Mouse (Mus musculus) bone marrow, adult 2 months (tissue): ENCODE results near the gene Wdr1. TPM values are rescaled to one million over a fixed set of nuclear protein-coding genes. Genes with fewer than 3 reads are reported as not detected.
"Not testable (repeated sequence)": the region's sequence is repeated elsewhere in the genome, so short reads cannot be mapped to it uniquely, and the experiment has no call there.

Experiments
- H3K27ac ChIP-seq: fragments of 200-500 bp; 2 replicates; pipeline ENCODE4 v1.5.1; 2012; ENCODE audit warnings: low read depth, mild to moderate bottlenecking, control low read depth, inconsistent platforms, low read length; ENCODE audit not compliant: control insufficient read depth, poor library complexity, insufficient read depth
- H3K4me1 ChIP-seq: fragments of 200-500 bp; 2 replicates; pipeline ENCODE4 v1.6.1; 2011; ENCODE audit warnings: low read length; ENCODE audit not compliant: control insufficient read depth, insufficient read depth
- H3K4me3 ChIP-seq: fragments of 200-500 bp; replicated peaks from 2 replicates; pipeline ENCODE3; 2011; ENCODE audit warnings: mild to moderate bottlenecking, low read depth, low read length, control low read depth; ENCODE audit not compliant: control insufficient read depth
- CTCF ChIP-seq: fragments of 200-500 bp; IDR thresholded peaks from 2 replicates; pipeline ENCODE4 v1.5.1; 2011; ENCODE audit warnings: low read length, control low read depth; ENCODE audit not compliant: control insufficient read depth, insufficient read depth
- POLR2A ChIP-seq: fragments of 200-500 bp; IDR thresholded peaks from 2 replicates; pipeline ENCODE4 v1.6.1; 2011; ENCODE audit warnings: low read depth, mild to moderate bottlenecking, control low read depth, low read length, borderline replicate concordance; ENCODE audit not compliant: control insufficient read depth
- WGBS: fragments of 180-500 bp; shearing (Covaris S2); methylation state at CpG from one replicate; pipeline ENCODE4 v1.1.7; 2018; 5-methylcytosine and 5-hydroxymethylcytosine counted together
- polyA plus RNA-seq: library from polyadenylated mRNA; stranded (reverse); fragments of >200 nt; gene quantifications from 2 replicates; pipeline ENCODE4 v1.2.4, GENCODE M21; 2011; ENCODE audit warnings: low replicate concordance; ENCODE audit not compliant: missing spikeins, insufficient read depth, insufficient read length

Gene Wdr1
- polyA plus RNA-seq, 1 experiment, result 107 TPM

GRCm38 (mm10) chr5:38483518-38484110 lies 79.4 kb downstream of the Wdr1 start:
- H3K4me1 ChIP-seq, result peaks cover 4% of the 10 kb centered on the region
- WGBS, result 53% methylated on average over 7 of the region's 7 CpGs
- no peak overlapping the region for H3K4me3 ChIP-seq
- no peak for TF ChIP-seq CTCF
- no peak for TF ChIP-seq POLR2A
- H3K27ac ChIP-seq, result no peak overlapping the region

GRCm38 (mm10) chr5:38480822-38481707 lies 82.0 kb downstream of the Wdr1 start:
- Histone ChIP-seq H3K4me1 (peaks cover 4% of the 10 kb centered on the region), H3K4me3 (no peak overlapping the region), H3K27ac (no peak overlapping the region)
- 80% methylated on average over 10 of the region's 10 CpGs for WGBS
- TF ChIP-seq CTCF (no peak), POLR2A (no peak)

DNA sequence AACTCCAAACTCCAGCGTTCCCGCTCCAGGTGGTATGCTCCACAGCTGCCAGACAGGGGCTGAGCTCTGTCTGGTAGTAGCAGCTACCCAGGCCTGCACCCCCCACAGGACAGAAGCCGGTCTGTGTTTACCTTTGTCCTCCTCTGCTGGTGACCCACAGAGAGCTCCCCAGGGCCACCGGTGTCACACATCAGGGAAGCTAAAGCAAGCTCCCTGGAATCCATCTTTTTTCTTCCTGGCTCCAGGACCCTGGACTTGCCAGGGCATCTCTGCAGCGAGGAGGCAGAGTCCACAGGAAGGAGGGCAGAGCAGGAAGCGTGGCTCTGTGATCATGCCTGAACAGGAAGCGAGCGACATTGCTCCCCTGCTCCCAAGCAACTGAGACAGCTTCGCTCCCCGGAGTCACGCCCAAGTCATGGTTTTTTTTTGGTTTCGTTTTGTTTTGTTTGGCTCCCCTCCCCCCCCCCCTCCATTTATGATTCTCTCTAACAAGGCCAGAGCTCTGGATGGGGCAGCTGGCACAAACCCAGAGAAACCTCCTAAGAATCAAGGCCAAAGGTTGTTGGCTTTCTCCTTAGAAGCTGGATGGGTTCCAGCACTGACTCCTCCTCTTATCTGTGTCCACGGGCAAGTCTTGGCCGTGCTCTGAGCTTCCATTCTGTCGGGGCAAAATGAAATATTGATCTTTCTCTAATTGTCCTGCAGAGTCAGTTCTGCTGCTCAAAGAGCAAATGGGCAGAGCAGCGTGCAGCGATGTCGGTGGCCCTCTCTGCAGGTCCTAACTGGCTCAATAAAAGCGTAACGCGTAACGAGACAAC lies 82.9 kb downstream of the Wdr1 start:
- Histone ChIP-seq H3K4me1 (peaks cover 4% of the 10 kb centered on the region), H3K27ac (peak overlapping the region; percentile 10), H3K4me3 (peak overlapping the region; percentile 62)
- TF ChIP-seq POLR2A (peak; percentile 38; the same call in 1 of the 2 replicates), CTCF (no peak)
- 27% methylated on average over 22 of the region's 22 CpGs for WGBS

DNA sequence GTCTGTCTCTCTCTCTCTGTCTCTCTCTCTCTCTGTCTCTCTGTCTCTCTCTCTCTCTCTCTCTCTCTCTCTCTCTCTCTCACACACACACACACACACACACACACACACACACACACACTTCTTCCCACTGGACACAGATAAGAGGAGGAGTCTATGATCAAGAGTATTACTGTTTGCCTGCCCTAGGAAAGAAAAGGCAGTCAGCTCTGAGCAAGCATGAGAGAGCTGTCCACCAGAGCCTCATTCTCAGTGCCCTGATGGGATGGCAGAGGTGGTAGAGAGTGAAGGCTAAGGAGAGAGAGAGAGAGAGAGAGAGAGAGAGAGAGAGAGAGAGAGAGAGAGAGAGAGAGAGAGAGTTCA lies 83.5 kb downstream of the Wdr1 start:
- H3K4me1 ChIP-seq, result not testable (repeated sequence)
- Histone ChIP-seq H3K4me3 (peak overlapping the region; percentile 62), H3K27ac (peak overlapping the region; percentile 10)

- H3K4me3 ChIP-seq, result peak overlapping the region; percentile 43
- peak overlapping the region; percentile 34 for H3K27ac ChIP-seq
- WGBS, result 2% methylated on average over 4 of the region's 4 CpGs
- peaks cover 4% of the 10 kb centered on the region for H3K4me1 ChIP-seq
- TF ChIP-seq CTCF (no peak), POLR2A (0 out of 2 replicates have a peak, but pooled peaks have one; percentile 11)
Observed at GRCm38 (mm10) chr5:38479027-38479426, 84.0 kb downstream of the Wdr1 start.

GRCm38 (mm10) chr5:38477731-38478445 lies 85.1 kb downstream of the Wdr1 start:
- 88% methylated on average over 7 of the region's 7 CpGs for WGBS
- no peak overlapping the region for H3K27ac ChIP-seq

GRCm38 (mm10) chr5:38476861-38477565 lies 86.0 kb downstream of the Wdr1 start:
- Histone ChIP-seq H3K4me3 (no peak overlapping the region), H3K27ac (no peak overlapping the region), H3K4me1 (no peaks in the 10 kb centered on the region; the same call in 1 of the 2 replicates)
- TF ChIP-seq CTCF, result peak; percentile 26; the same call in 1 of the 2 replicates
- no peak for TF ChIP-seq POLR2A
- WGBS, result 89% methylated on average over 25 of the region's 25 CpGs

More at GRCm38 (mm10) chr5:38477731-38478445, 85.1 kb downstream of the Wdr1 start:
- Histone ChIP-seq H3K4me1 (no peaks in the 10 kb centered on the region; the same call in 1 of the 2 replicates), H3K4me3 (no peak overlapping the region)
- TF ChIP-seq CTCF (no peak), POLR2A (no peak)

Other genes starting within 250 kb of the Wdr1 start
- not detected in 2 replicates for gene Drd5, start 243.9 kb downstream of the Wdr1 start, polyA plus RNA-seq
- 3.0 and 11.1 TPM in 2 replicates for gene Slc2a9, start 60.1 kb downstream of the Wdr1 start, polyA plus RNA-seq
- gene Zfp518b, start 121.6 kb upstream of the Wdr1 start, polyA plus RNA-seq, result 0.38 and 2.5 TPM in 2 replicates